8 mouse cellular contexts compared by ENCODE assay signal in the genomic region with DNA sequence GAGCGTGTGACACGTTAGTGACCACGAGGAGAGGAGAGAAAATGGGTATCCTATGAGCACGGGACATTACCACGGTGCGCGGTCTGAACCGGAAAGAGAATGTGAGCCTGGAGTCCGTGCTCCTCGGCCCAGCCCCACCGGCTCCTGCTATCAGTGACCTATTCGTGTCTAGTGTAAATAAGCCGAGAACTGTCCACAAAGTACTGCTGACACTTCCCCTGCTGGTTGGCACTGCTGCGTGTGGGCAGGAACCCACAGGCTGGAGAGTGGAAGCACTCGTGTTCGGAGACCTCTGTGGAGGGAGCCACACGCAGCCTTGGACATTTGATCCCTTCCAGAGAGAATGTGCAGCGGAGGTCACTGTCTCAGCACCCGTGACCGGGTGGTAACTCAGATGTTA. TPM values are rescaled to one million over a fixed set of nuclear protein-coding genes. Genes with fewer than 3 reads are reported as not detected.
A peak's percentile ranks its signal among the peaks of the same experiment; 100 is the strongest.
DNase-seq lines count a peak whose midpoint lies in the region; ATAC-seq lines count a peak whose summit lies in the region.

A gene (plus strand): TSS at position 390 of the 400 bp plus-strand sequence.

- no peak within 1 kb of the TSS for H3K27ac ChIP-seq in forebrain, embryonic 14.5 days (ENCODE audit: low read depth, low read length)
- H3K27ac ChIP-seq in hindbrain, embryonic 15.5 days (replicated peaks), result no peak within 1 kb of the TSS
- no peak within 1 kb of the TSS for H3K27ac ChIP-seq in liver, embryonic 13.5 days

- H3K4me1 ChIP-seq in forebrain, embryonic 14.5 days (ENCODE audit: control insufficient read depth, insufficient read depth, low read length), result no peaks in the 10 kb centered on the region
- no peaks in the 10 kb centered on the region for H3K4me1 ChIP-seq in hindbrain, embryonic 15.5 days (replicated peaks)
- no peaks in the 10 kb centered on the region for H3K4me1 ChIP-seq in liver, embryonic 13.5 days (replicated peaks)

- no peak within 1 kb of the TSS for H3K9ac ChIP-seq in forebrain, embryonic 14.5 days (ENCODE audit: low read length)
- no peak within 1 kb of the TSS for H3K9ac ChIP-seq in hindbrain, embryonic 15.5 days
- no peak within 1 kb of the TSS for H3K9ac ChIP-seq in liver, embryonic 13.5 days

- peak; percentile 54 for DNase-seq in kidney, adult 18-20 months
- no peak for DNase-seq in kidney, adult 11 months
- no peak for DNase-seq in forebrain, embryonic 14.5 days (ENCODE audit: low spot score)
- DNase-seq in liver, embryonic 13.5 days, result no peak
- no peak for DNase-seq in MN1 (ENCODE audit: low spot score)
- no peak for DNase-seq in frontal cortex, postnatal 25 days (ENCODE audit: low spot score in 2 of 2)
- no peak for DNase-seq in right cerebral cortex, adult 18-20 months

- no peak within 1 kb of the TSS for H3K4me3 ChIP-seq in forebrain, embryonic 14.5 days (ENCODE audit: low read depth, low read length)
- no peak within 1 kb of the TSS for H3K4me3 ChIP-seq in hindbrain, embryonic 15.5 days
- H3K4me3 ChIP-seq in liver, embryonic 13.5 days (replicated peaks), result 0 out of 2 replicates have a peak within 1 kb of the TSS, but pooled peaks have one; percentile 6

- no peaks in the 10 kb centered on the region for H3K9me3 ChIP-seq in forebrain, embryonic 14.5 days (replicated peaks; ENCODE audit: control insufficient read depth, low read length)
- H3K9me3 ChIP-seq in hindbrain, embryonic 15.5 days, result no peaks in the 10 kb centered on the region
- no peaks in the 10 kb centered on the region for H3K9me3 ChIP-seq in liver, embryonic 13.5 days (replicated peaks)

- no peak within 1 kb of the TSS for H3K4me2 ChIP-seq in forebrain, embryonic 14.5 days (ENCODE audit: low read length)
- H3K4me2 ChIP-seq in hindbrain, embryonic 15.5 days, result no peak within 1 kb of the TSS
- H3K4me2 ChIP-seq in liver, embryonic 13.5 days, result peak within 1 kb of the TSS; percentile 29; the same call in 1 of the 2 replicates

- WGBS in forebrain, embryonic 14.5 days, result 92% methylated on average over 20 of the region's 20 CpGs
- 84% methylated on average over 20 of the region's 20 CpGs for WGBS in hindbrain, embryonic 15.5 days
- WGBS in liver, embryonic 13.5 days (ENCODE audit: insufficient replicate concordance), result 60% methylated on average over 20 of the region's 20 CpGs

- no peak for ATAC-seq in forebrain, embryonic 14.5 days
- no peak for ATAC-seq in hindbrain, embryonic 15.5 days (ENCODE audit: low FRiP score, low read depth)
- ATAC-seq in liver, embryonic 13.5 days (ENCODE audit: low read depth), result peak; percentile 31; the same call in 1 of the 2 replicates

- no peaks in the 10 kb centered on the region for H3K27me3 ChIP-seq in forebrain, embryonic 14.5 days (replicated peaks; ENCODE audit: control insufficient read depth, insufficient read depth, low read length)
- no peaks in the 10 kb centered on the region for H3K27me3 ChIP-seq in hindbrain, embryonic 15.5 days
- H3K27me3 ChIP-seq in liver, embryonic 13.5 days, result no peaks in the 10 kb centered on the region

- H3K36me3 ChIP-seq in forebrain, embryonic 14.5 days (ENCODE audit: control insufficient read depth, insufficient read depth, low read length), result no peaks in the 10 kb centered on the region
- no peaks in the 10 kb centered on the region for H3K36me3 ChIP-seq in hindbrain, embryonic 15.5 days
- H3K36me3 ChIP-seq in liver, embryonic 13.5 days, result no peaks in the 10 kb centered on the region

RNA-seq across cellular contexts. Expression of the gene that starts here (rescaled TPM):
- 11.7 and 12.8 TPM in 2 replicates for polyA plus RNA-seq in forebrain, embryonic 14.5 days (2014; fragmentation: Nextera tagmentation; extraction: Ambion mirVana)
- polyA plus RNA-seq in hindbrain, embryonic 15.5 days (2015; fragmentation: Nextera tagmentation; extraction: Ambion mirVana), result 16.4 and 18.8 TPM in 2 replicates
- 6.9 and 7.2 TPM in 2 replicates for polyA plus RNA-seq in liver, embryonic 13.5 days (2015; fragmentation: Nextera tagmentation; extraction: Ambion mirVana)
